Mouse (Mus musculus) forebrain, postnatal 0 days (tissue): ENCODE results near the gene Llgl2. TPM values are rescaled to one million over a fixed set of nuclear protein-coding genes. Genes with fewer than 3 reads are reported as not detected.

Experiments used
- ATAC-seq: fragments of 200-750 bp; cut with Nextera tagmentation; 2 replicates; pipeline ENCODE4 v1.8.0; 2017; ENCODE audit warnings: mild to moderate bottlenecking, moderate library complexity
- DNase-seq: peaks from one replicate; pipeline ENCODE4 v3.0.0-alpha.2; 2015
- H3K27ac ChIP-seq: fragments of 300-500 bp; sonication (generic); 2 replicates; pipeline ENCODE4 v1.5.1; 2014; ENCODE audit warnings: low read depth, mild to moderate bottlenecking, antibody characterized with exemption, low read length, moderate library complexity, mixed read lengths
- H3K27me3 ChIP-seq: fragments of 300-500 bp; sonication (generic); 2 replicates; pipeline ENCODE4 v1.6.1; 2014; ENCODE audit warnings: mild to moderate bottlenecking, low read length, mixed read lengths; ENCODE audit not compliant: insufficient read depth
- H3K36me3 ChIP-seq: fragments of 300-500 bp; sonication (generic); 2 replicates; pipeline ENCODE4 v1.6.1; 2014; ENCODE audit warnings: mild to moderate bottlenecking, moderate library complexity; ENCODE audit not compliant: insufficient read depth
- H3K4me1 ChIP-seq: fragments of 300-500 bp; sonication (generic); 2 replicates; pipeline ENCODE4 v1.6.1; 2014; ENCODE audit warnings: antibody characterized with exemption; ENCODE audit not compliant: insufficient read depth
- H3K4me2 ChIP-seq: fragments of 300-500 bp; sonication (generic); 2 replicates; pipeline ENCODE4 v1.6.1; 2014; ENCODE audit warnings: low read depth, mild to moderate bottlenecking, moderate library complexity
- H3K4me3 ChIP-seq: fragments of 300-500 bp; sonication (generic); 2 replicates; pipeline ENCODE4 v1.5.1; 2014; ENCODE audit warnings: low read depth, low read length, mixed read lengths
- H3K9ac ChIP-seq: fragments of 300-500 bp; sonication (generic); 2 replicates; pipeline ENCODE4 v1.6.1; 2014; ENCODE audit warnings: mild to moderate bottlenecking
- H3K9me3 ChIP-seq: fragments of 300-500 bp; sonication (generic); 2 replicates; pipeline ENCODE4 v1.6.1; 2016; ENCODE audit warnings: low read length
- CTCF ChIP-seq: sonication (generic); IDR thresholded peaks from 2 replicates; pipeline ENCODE4 v1.5.1; 2016; ENCODE audit warnings: antibody characterized with exemption, control low read depth, low read depth
- WGBS: fragments of 180-500 bp; shearing (Covaris S2); extraction: QIAGEN DNeasy Blood & Tissue Kit; methylation state at CpG from one replicate; pipeline ENCODE4 v1.1.7; 2014; 5-methylcytosine and 5-hydroxymethylcytosine counted together
- polyA plus RNA-seq: library from polyadenylated mRNA; unstranded; fragments of >200 nt; fragmentation: Nextera tagmentation; extraction: Ambion mirVana; gene quantifications from 2 replicates; pipeline ENCODE4 v1.2.1, GENCODE M21; 2015
- total RNA-seq: library from RNA; depleted of rRNA; stranded (reverse); fragments of >200 nt; gene quantifications from 2 replicates; pipeline ENCODE4 v1.2.3, GENCODE M21; 2014

The Llgl2 gene
- total and polyA plus RNA-seq, 2 experiments from 2014 or later, result 1.1 to 4.0 TPM

DNA sequence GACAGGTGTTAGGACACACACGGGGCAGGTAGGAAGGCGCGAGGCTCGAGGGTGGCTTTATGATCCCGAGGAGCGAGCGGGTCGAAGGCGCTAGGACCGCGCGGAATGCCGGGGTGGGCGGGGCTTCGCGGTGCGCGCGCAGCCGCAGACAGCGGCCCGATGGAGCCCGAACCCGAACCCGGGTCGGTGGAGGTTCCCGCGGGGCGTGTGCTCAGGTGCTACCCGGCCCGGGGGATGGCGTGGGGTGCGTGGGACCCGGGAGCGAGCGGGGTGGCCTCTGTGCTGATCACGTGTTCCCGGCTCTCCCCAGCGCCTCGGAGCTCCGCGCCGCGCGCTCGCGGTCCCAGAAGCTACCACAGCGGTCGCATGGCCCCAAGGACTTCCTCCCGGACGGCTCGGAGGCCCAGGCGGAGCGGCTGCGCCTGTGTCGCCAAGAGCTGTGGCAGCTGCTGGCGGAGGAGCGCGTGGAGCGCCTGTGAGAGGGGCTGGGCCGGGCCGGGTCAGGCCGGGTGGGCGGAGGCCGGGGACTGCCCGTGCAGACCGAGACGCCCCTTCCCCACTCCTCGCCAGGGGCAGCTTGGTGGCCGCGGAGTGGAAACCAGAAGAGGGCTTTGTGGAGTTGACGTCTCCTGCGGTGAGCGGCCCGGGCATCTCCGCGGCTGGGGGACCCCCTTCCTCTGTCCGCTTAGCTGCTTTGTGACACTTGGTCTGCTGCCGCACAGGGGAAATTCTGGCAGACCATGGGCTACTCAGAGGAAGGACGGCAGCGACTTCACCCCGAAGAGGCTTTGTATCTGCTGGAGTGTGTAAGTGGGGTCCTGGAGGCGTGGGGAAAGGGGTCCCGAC is 9.0 kb upstream of the Llgl2 start, which contains the start of gene Tsen54:
Gene Tsen54, plus strand, starts transcription at position 120 of the 846 bp plus-strand sequence.
- Histone ChIP-seq H3K36me3 (peaks cover 12% of the 10 kb centered on the region), H3K4me1 (peaks cover 11% of the 10 kb centered on the region), H3K27me3 (no peaks in the 10 kb centered on the region), H3K4me3 (peak within 1 kb of the TSS; percentile 92), H3K4me2 (peak within 1 kb of the TSS; percentile 95), H3K27ac (peak within 1 kb of the TSS; percentile 24; the same call in 1 of the 2 replicates), H3K9me3 (no peaks in the 10 kb centered on the region), H3K9ac (peak within 1 kb of the TSS; percentile 76)
- no peak for TF ChIP-seq CTCF
- peak; percentile 89 for DNase-seq
- peak; percentile 72 for ATAC-seq
- WGBS, result under 1% methylated on average over 81 of the region's 84 CpGs

DNA sequence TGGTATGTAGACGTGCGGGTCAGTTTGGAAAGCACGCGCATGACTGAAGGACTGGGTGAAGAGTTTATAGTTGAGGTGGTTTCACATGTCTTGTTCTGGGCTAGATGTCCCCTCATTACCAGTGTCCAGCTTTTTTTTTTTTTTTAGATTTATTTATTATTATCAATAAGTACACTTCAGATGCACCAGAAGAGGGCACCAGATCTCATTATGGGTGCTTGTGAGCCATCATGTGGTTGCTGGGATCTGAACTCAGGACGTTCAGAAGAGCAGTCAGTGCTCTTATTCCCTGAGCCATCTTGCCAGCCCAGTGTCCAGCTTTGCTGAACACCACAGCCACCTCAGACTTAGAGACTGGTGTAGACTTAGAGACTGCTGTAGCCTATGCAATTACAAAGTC is 6.5 kb upstream of the Llgl2 start:
- H3K9me3 ChIP-seq, result no peaks in the 10 kb centered on the region
- H3K27ac ChIP-seq, result no peak overlapping the region
- H3K9ac ChIP-seq, result no peak overlapping the region
- ATAC-seq, result no peak
- no peak overlapping the region for H3K4me3 ChIP-seq
- 83% methylated on average over 5 of the region's 5 CpGs for WGBS
- DNase-seq, result no peak
- no peak for TF ChIP-seq CTCF
- peaks cover 32% of the 10 kb centered on the region for H3K36me3 ChIP-seq
- no peaks in the 10 kb centered on the region for H3K27me3 ChIP-seq
- peaks cover 11% of the 10 kb centered on the region for H3K4me1 ChIP-seq
- no peak overlapping the region for H3K4me2 ChIP-seq

DNA sequence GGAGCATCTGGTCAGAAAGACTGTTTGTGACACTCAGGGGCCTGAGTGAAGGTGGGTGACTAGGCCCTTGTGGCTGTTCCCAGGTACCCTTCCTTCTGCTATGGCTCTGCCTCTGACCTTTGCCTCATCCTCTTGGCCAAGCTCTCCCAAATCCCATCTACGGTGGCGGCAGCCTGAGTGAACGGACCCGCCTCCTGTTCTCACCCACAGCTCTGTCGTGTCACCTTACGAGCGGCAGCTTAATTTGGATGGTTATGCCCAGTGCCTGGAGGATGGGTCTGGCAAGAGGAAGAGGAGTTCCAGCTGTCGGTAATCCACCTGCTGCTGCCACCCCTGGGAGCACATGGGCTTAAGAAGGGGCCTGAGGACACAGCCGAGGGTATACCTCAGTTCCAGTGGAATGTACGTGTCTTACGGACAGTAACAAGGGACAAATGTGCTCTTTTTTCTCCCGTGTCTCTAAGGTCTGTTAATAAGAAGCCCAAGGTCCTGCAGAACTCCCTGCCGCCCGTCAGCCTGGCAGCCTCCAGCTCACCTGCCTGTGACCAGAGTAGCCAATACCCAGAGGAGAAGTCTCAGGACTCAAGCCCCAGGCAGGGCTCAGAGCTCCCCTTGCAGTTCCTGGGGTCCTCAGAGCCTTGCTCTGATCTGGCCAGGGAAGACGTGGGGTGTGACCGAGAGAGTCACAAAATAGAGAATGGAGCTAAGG is 3.8 kb upstream of the Llgl2 start:
- peaks cover 7% of the 10 kb centered on the region for H3K4me1 ChIP-seq
- no peak overlapping the region for H3K27ac ChIP-seq
- peaks cover 36% of the 10 kb centered on the region for H3K36me3 ChIP-seq
- no peak overlapping the region for H3K9ac ChIP-seq
- H3K9me3 ChIP-seq, result no peaks in the 10 kb centered on the region
- no peak overlapping the region for H3K4me2 ChIP-seq
- TF ChIP-seq CTCF, result no peak
- H3K4me3 ChIP-seq, result no peak overlapping the region
- WGBS, result 89% methylated on average over 16 of the region's 16 CpGs
- peaks cover 10% of the 10 kb centered on the region; the same call in 1 of the 2 replicates for H3K27me3 ChIP-seq
- no peak for ATAC-seq
- no peak for DNase-seq

DNA sequence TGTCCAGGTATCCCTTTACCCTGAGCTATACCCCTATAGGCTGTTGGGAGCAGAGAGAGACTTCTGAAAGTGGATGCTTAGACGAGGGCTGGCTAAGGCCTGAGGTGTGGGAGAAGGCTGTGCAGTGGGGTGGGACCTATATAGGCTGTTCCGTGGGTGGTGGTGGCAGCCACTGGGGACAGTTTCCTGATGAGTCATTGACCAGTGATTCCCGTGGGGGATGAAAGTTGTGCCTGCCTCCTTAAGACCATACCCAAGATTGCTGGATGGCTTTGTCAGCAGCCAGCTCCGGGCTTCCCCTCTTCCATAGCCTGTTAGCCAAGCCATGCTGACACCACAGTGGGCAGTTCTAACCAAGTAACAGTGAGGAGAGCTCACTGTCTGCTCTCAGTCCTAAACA is 2.8 kb upstream of the Llgl2 start:
- Histone ChIP-seq H3K27me3 (peaks cover 10% of the 10 kb centered on the region; the same call in 1 of the 2 replicates), H3K27ac (no peak overlapping the region), H3K4me3 (no peak overlapping the region), H3K9me3 (no peaks in the 10 kb centered on the region), H3K4me1 (peaks cover 1% of the 10 kb centered on the region; the same call in 1 of the 2 replicates), H3K36me3 (peaks cover 36% of the 10 kb centered on the region), H3K9ac (no peak overlapping the region), H3K4me2 (no peak overlapping the region)
- WGBS, result 79% methylated on average over 4 of the region's 4 CpGs
- no peak for ATAC-seq
- TF ChIP-seq CTCF, result no peak
- no peak for DNase-seq

DNA sequence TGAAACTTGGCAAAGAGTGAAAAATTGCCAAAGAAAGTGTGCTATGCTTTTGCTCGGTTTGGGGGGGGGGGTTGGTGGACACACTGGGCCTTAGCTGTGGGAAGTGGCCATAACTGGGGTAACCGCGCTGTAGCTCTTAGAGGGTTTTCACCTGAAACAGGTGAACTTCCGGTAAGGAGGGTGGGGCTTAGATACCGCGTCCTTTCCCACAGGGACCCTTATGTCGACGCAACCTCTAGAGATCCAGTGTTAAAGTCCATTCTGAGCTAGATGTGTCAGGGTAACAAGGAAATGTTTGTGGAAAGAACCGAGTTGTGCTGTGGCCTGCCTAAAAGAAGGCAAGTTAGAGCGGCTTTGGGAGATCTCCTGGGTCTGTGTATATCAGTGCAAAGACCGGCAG is 964 bp downstream of the Llgl2 start:
- Histone ChIP-seq H3K9me3 (no peaks in the 10 kb centered on the region), H3K4me3 (peak overlapping the region; percentile 51; the same call in 1 of the 2 replicates), H3K9ac (no peak overlapping the region), H3K36me3 (peaks cover 24% of the 10 kb centered on the region), H3K4me1 (no peaks in the 10 kb centered on the region), H3K4me2 (no peak overlapping the region; the same call in 1 of the 2 replicates), H3K27me3 (peaks cover 10% of the 10 kb centered on the region), H3K27ac (no peak overlapping the region)
- ATAC-seq, result no peak
- TF ChIP-seq CTCF, result no peak
- WGBS, result 14% methylated on average over 11 of the region's 11 CpGs
- no peak for DNase-seq

DNA sequence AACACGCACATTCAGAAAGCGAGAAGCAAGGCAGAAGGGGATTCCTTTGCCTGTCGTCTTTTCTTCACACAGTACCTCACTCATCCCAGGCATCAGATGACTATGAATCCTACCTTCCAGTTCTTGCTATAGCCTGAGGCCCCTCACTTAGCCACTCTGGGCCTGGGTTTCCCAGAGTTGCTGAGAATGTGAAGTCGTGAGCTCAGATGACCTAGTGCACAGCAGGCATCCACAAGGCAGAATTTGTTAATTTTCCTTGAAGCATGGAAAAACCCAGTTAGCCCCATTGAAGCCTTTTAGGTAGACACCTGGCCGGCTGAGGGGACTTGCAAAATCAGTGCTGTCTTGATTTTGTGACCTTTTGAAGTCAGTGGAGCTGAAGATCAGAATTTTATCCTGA is 2.6 kb downstream of the Llgl2 start:
- Histone ChIP-seq H3K27ac (no peak overlapping the region), H3K4me1 (no peaks in the 10 kb centered on the region), H3K9ac (no peak overlapping the region), H3K4me2 (no peak overlapping the region), H3K27me3 (peaks cover 17% of the 10 kb centered on the region), H3K36me3 (peaks cover 8% of the 10 kb centered on the region), H3K9me3 (no peaks in the 10 kb centered on the region), H3K4me3 (no peak overlapping the region)
- TF ChIP-seq CTCF, result no peak
- ATAC-seq, result no peak
- DNase-seq, result no peak
- 50% methylated on average over 5 of the region's 5 CpGs for WGBS

DNA sequence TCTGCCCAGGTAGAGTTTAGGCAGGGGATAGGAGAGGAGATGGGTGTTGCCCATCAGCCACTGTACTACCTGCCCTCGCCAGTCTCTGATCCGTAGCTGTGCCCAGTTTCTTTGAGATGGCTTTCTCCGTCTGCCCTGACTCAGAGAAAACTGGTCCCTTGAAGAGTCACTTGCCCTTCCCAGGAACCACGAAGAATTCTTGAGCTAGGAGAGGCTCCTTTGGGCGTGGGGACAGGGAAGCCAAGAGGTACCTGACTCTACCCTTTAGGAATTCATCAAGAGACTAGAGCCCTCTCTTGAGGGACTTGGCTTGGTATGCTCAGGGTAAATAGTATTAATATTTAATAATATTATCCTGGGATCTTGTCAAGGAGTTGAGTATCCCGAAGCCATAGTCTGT is 3.8 kb downstream of the Llgl2 start:
- H3K4me1 ChIP-seq, result no peaks in the 10 kb centered on the region
- H3K27me3 ChIP-seq, result peaks cover 17% of the 10 kb centered on the region
- DNase-seq (no peak), ATAC-seq (no peak)
- H3K9ac ChIP-seq, result no peak overlapping the region
- WGBS, result 84% methylated on average over 6 of the region's 6 CpGs
- TF ChIP-seq CTCF, result no peak
- H3K9me3 ChIP-seq, result no peaks in the 10 kb centered on the region
- H3K36me3 ChIP-seq, result peaks cover 1% of the 10 kb centered on the region
- H3K27ac ChIP-seq, result no peak overlapping the region
- H3K4me2 ChIP-seq, result no peak overlapping the region
- H3K4me3 ChIP-seq, result no peak overlapping the region
